Mouse (Mus musculus): ENCODE results near the gene Pigv. TPM values are rescaled to one million over a fixed set of nuclear protein-coding genes. Genes with fewer than 3 reads are reported as not detected.

The Pigv gene
- polyA plus RNA-seq, 1 experiment: 9.8 TPM

DNA sequence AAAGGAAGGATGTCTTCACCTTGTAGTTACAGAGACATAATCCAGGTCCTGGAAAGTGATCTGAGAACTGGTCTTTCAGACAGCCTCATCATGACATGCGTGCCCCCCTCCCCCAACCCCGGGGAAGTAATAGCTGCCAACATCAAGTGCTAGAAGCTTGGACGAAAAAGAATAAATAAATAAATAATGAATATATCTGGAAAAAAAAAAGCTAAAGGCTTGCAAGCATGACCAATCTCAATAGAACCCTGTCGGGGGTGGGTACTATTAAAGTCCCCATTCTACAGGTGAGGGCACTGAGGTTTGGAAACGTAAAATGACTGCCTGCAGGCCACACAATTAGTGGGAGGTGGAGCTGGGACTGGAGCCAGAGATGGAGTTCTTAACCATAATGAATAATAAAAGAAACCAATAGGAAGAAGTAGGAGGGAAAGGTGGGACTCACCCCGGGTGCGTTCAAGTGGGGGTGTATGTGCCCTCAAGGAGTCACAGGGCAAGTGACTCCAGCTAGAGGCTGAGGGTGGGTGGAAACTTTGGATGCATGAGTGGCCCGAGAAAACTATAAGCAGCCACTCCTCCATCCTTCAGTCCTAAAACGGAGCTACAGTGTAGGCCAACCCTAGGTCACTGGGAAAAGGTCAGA lies 40.6 kb downstream of the Pigv start:
- Histone ChIP-seq H3K4me2 (ENCODE audit: low read depth) (peak overlapping the region; percentile 91), H3ac (ENCODE audit: control insufficient read depth, insufficient read length) (no peak overlapping the region), H3K4me3 (peak overlapping the region; percentile 46), H3K79me2 (ENCODE audit: control insufficient read depth, insufficient read depth) (peaks cover 33% of the 10 kb centered on the region), H3K27me3 (ENCODE audit: control insufficient read depth, insufficient read depth, insufficient read length) (no peaks in the 10 kb centered on the region), H3K36me3 (ENCODE audit: control insufficient read depth, insufficient read depth) (no peaks in the 10 kb centered on the region)
- TF ChIP-seq POLR2A (IDR thresholded peaks at IDR 0.05; ENCODE audit: insufficient read length, low read depth): no peak
- TF ChIP-seq E2F4 (IDR thresholded peaks at IDR 0.05; ENCODE audit: insufficient read depth): no peak
- TF ChIP-seq CEBPB (IDR thresholded peaks at IDR 0.05; ENCODE audit: insufficient read depth, poor library complexity, severe bottlenecking): no peak
- no peak for TF ChIP-seq REST (IDR thresholded peaks at IDR 0.05; ENCODE audit: insufficient read depth, insufficient read length)
- no peak for TF ChIP-seq MYOG (IDR thresholded peaks at IDR 0.05; ENCODE audit: control insufficient read depth in 1 of 3, insufficient read depth in 1 of 3, insufficient read length in 2 of 3, low read depth in 2 of 3)
- TF ChIP-seq MYOD1 (IDR thresholded peaks at IDR 0.05; ENCODE audit: control insufficient read depth in 1 of 3, insufficient read length in 2 of 3, low read depth in 2 of 3): no peak
- TF ChIP-seq TCF12 (IDR thresholded peaks at IDR 0.05; ENCODE audit: insufficient read depth, poor library complexity, severe bottlenecking): no peak
- TF ChIP-seq USF1 (IDR thresholded peaks at IDR 0.05; ENCODE audit: low read depth): no peak
- TF ChIP-seq MAX (IDR thresholded peaks at IDR 0.05; ENCODE audit: low read depth): no peak
- TF ChIP-seq POLR2AphosphoS2 (IDR thresholded peaks at IDR 0.05; ENCODE audit: insufficient read length, low read depth): no peak
- no peak for TF ChIP-seq TCF3 (IDR thresholded peaks at IDR 0.05; ENCODE audit: insufficient read length, low read depth)
- no peak for TF ChIP-seq SRF (IDR thresholded peaks at IDR 0.05; ENCODE audit: control insufficient read depth, insufficient read length, low read depth)

- no peaks in the 10 kb centered on the region for H3K36me3 ChIP-seq (ENCODE audit: control insufficient read depth, insufficient read depth)
- peak overlapping the region; percentile 91 for H3K4me2 ChIP-seq (ENCODE audit: low read depth)
- TF ChIP-seq SRF (IDR thresholded peaks at IDR 0.05; ENCODE audit: control insufficient read depth, insufficient read length, low read depth) (no peak), MYOG (IDR thresholded peaks at IDR 0.05; ENCODE audit: control insufficient read depth in 1 of 3, insufficient read depth in 1 of 3, insufficient read length in 2 of 3, low read depth in 2 of 3) (no peak), POLR2AphosphoS2 (IDR thresholded peaks at IDR 0.05; ENCODE audit: insufficient read length, low read depth) (no peak), REST (IDR thresholded peaks at IDR 0.05; ENCODE audit: insufficient read depth, insufficient read length) (no peak), TCF12 (IDR thresholded peaks at IDR 0.05; ENCODE audit: insufficient read depth, poor library complexity, severe bottlenecking) (no peak), USF1 (IDR thresholded peaks at IDR 0.05; ENCODE audit: low read depth) (no peak), E2F4 (IDR thresholded peaks at IDR 0.05; ENCODE audit: insufficient read depth) (no peak), TCF3 (IDR thresholded peaks at IDR 0.05; ENCODE audit: insufficient read length, low read depth) (no peak), CEBPB (IDR thresholded peaks at IDR 0.05; ENCODE audit: insufficient read depth, poor library complexity, severe bottlenecking) (no peak), MYOD1 (IDR thresholded peaks at IDR 0.05; ENCODE audit: control insufficient read depth in 1 of 3, insufficient read length in 2 of 3, low read depth in 2 of 3) (no peak)
- no peaks in the 10 kb centered on the region for H3K27me3 ChIP-seq (ENCODE audit: control insufficient read depth, insufficient read depth, insufficient read length)
- H3K79me2 ChIP-seq (ENCODE audit: control insufficient read depth, insufficient read depth): peaks cover 33% of the 10 kb centered on the region
- H3ac ChIP-seq (ENCODE audit: control insufficient read depth, insufficient read length): no peak overlapping the region
- H3K4me3 ChIP-seq: peak overlapping the region; percentile 46
Measured at GRCm38 (mm10) chr4:133631071-133631768, 41.2 kb downstream of the Pigv start.

DNA sequence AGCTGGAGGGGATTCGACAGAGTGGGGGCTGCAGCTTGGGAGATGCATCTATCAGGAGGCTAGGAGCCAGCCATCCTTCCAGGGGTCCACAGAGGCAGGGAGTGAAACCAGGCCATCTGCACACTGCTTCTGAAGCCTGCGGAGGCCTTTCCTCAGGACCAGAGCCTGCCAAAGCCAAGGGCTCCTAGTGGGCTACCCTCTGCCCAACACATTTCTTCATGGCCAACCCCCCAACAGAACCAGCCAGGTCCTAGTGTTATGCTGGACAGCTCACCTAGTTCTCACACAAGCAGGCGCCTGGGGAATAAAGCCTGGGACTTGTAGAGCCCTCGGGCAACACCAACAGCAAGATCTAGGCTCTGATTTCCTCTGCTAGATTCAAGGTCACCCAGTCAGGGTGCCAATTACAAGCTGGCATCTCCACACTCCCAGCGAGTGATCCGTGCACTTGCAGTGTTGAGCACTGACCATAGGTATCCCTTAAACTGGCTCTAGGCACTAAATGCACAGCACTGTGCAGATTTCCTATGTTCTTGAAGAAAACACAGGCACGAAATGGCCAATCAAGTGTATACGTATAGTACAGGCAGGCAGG lies 42.0 kb downstream of the Pigv start:
- Histone ChIP-seq H3ac (ENCODE audit: control insufficient read depth, insufficient read length) (no peak overlapping the region), H3K4me2 (ENCODE audit: low read depth) (no peak overlapping the region)

GRCm38 (mm10) chr4:133629191-133629590 lies 43.3 kb downstream of the Pigv start:
- no peak overlapping the region for H3ac ChIP-seq (ENCODE audit: control insufficient read depth, insufficient read length)
- TF ChIP-seq TCF3 (IDR thresholded peaks at IDR 0.05; ENCODE audit: insufficient read length, low read depth) (no peak), CEBPB (IDR thresholded peaks at IDR 0.05; ENCODE audit: insufficient read depth, poor library complexity, severe bottlenecking) (no peak), POLR2AphosphoS2 (IDR thresholded peaks at IDR 0.05; ENCODE audit: insufficient read length, low read depth) (no peak), REST (IDR thresholded peaks at IDR 0.05; ENCODE audit: insufficient read depth, insufficient read length) (no peak), MAX (IDR thresholded peaks at IDR 0.05; ENCODE audit: low read depth) (no peak), MYOD1 (IDR thresholded peaks at IDR 0.05; ENCODE audit: control insufficient read depth in 1 of 3, insufficient read length in 2 of 3, low read depth in 2 of 3) (no peak), USF1 (IDR thresholded peaks at IDR 0.05; ENCODE audit: low read depth) (no peak), MYOG (IDR thresholded peaks at IDR 0.05; ENCODE audit: control insufficient read depth in 1 of 3, insufficient read depth in 1 of 3, insufficient read length in 2 of 3, low read depth in 2 of 3) (no peak), POLR2A (IDR thresholded peaks at IDR 0.05; ENCODE audit: insufficient read length, low read depth) (no peak), E2F4 (IDR thresholded peaks at IDR 0.05; ENCODE audit: insufficient read depth) (no peak), TCF12 (IDR thresholded peaks at IDR 0.05; ENCODE audit: insufficient read depth, poor library complexity, severe bottlenecking) (no peak), SRF (IDR thresholded peaks at IDR 0.05; ENCODE audit: control insufficient read depth, insufficient read length, low read depth) (no peak)
- no peaks in the 10 kb centered on the region for H3K36me3 ChIP-seq (ENCODE audit: control insufficient read depth, insufficient read depth)
- peaks cover 33% of the 10 kb centered on the region for H3K79me2 ChIP-seq (ENCODE audit: control insufficient read depth, insufficient read depth)
- H3K4me3 ChIP-seq: no peak overlapping the region
- H3K27me3 ChIP-seq (ENCODE audit: control insufficient read depth, insufficient read depth, insufficient read length): no peaks in the 10 kb centered on the region
- H3K4me2 ChIP-seq (ENCODE audit: low read depth): no peak overlapping the region

More for the DNA sequence above, 42.0 kb downstream of the Pigv start:
- no peaks in the 10 kb centered on the region for H3K27me3 ChIP-seq (ENCODE audit: control insufficient read depth, insufficient read depth, insufficient read length)
- H3K79me2 ChIP-seq (ENCODE audit: control insufficient read depth, insufficient read depth): peaks cover 33% of the 10 kb centered on the region
- TF ChIP-seq SRF (IDR thresholded peaks at IDR 0.05; ENCODE audit: control insufficient read depth, insufficient read length, low read depth) (no peak), USF1 (IDR thresholded peaks at IDR 0.05; ENCODE audit: low read depth) (no peak), MYOD1 (IDR thresholded peaks at IDR 0.05; ENCODE audit: control insufficient read depth in 1 of 3, insufficient read length in 2 of 3, low read depth in 2 of 3) (no peak), MYOG (IDR thresholded peaks at IDR 0.05; ENCODE audit: control insufficient read depth in 1 of 3, insufficient read depth in 1 of 3, insufficient read length in 2 of 3, low read depth in 2 of 3) (no peak)
- no peaks in the 10 kb centered on the region for H3K36me3 ChIP-seq (ENCODE audit: control insufficient read depth, insufficient read depth)
- H3K4me3 ChIP-seq: no peak overlapping the region
